Mouse (Mus musculus) monocyte, adult 5-6 weeks (primary cell): ENCODE results near the gene Dnase1l2. TPM values are rescaled to one million over a fixed set of nuclear protein-coding genes. Genes with fewer than 3 reads are reported as not detected.

Experiments used
- ATAC-seq: fragments of 153-309, 156-312 bp; replicated peaks from 2 replicates; pipeline ENCODE4 v1.8.0; 2017; ENCODE audit warnings: mild to moderate bottlenecking; ENCODE audit not compliant: low TSS enrichment, insufficient number of reproducible peaks, severe bottlenecking, poor library complexity, low FRiP score
- total RNA-seq: library from RNA; stranded (forward); fragments of 200-1000, 200-491, 200-594 nt; gene quantifications from 3 replicates; pipeline ENCODE4 v1.2.3, GENCODE M21; 2017

Dnase1l2 gene
- 1.6 to 2.2 TPM in 2 of 3 replicates, not detected in the other for total RNA-seq

- ATAC-seq, result no peak
Measured at GRCm38 (mm10) chr17:24442632-24443155, at the start of gene Dnase1l2. Gene Dnase1l2, minus strand, starts transcription at chr17:24443105.

GRCm38 (mm10) chr17:24490399-24490798 lies 47.5 kb upstream of the Dnase1l2 start:
- ATAC-seq, result no peak

DNA sequence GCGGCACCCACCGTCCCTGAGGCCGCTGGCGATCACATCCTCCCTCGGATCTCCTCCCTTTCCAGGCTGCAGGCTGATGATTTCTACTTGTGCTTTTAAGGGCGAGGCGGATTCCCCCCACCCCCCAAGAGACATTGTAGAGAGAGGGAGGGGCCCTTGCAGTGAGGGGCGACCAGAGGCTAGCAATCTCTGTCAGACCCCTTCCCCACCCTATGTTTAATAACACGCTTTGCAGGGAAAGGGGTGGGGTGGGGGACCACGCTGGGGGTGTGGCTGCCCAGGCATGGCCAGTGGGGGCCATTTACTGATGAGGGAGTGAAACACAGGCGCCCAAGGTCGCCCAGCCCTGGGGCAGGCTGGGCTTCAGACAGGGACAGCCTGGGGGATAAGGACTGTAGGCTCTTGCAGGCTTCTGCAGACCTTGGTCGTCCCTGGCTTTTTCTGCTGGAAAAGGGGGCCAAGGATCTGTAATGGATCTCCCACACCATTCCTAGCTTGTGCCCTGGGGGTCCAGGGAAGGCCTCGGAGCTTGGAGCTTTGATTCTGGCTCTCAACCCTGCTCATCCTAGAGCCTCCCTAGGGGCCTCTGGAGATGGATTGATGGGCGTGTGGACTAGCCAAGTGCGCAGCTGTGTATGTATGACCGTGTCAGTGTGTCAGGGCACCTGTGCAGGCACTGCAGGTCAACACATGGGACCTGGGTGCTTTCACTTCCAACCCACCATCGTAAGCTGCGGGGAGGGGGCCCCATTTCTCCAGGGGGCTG lies 46.5 kb upstream of the Dnase1l2 start:
- ATAC-seq, result no peak

GRCm38 (mm10) chr17:24488662-24489264 lies 45.9 kb upstream of the Dnase1l2 start:
- no peak for ATAC-seq

DNA sequence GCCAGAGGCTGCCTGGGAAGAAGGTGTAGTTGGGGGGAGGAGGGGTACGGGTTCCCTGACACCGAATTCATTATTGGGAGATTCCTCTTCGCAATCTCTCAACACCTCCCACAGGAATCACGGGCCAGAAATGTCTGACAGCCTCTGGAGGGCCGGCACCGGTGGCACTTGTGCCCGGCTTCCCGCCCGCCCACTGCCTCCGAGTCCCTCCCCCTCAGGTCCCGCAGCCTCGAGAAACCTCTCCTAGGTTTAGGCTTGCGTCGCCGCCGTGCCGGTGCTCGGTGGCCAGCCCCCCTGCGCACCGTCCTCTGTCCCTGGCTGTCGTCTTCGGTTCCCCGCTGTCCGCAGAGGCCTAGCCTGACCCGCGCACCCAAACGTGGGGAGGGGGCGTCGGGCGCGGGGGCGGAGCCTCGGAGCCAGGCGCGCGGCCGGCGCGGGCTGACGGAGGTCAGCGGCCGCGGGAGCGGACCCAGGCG lies 45.3 kb upstream of the Dnase1l2 start, which contains the start of gene Caskin1:
Gene Caskin1 (plus strand): TSS at position 416 of the 476 bp plus-strand sequence.
- ATAC-seq, result no peak

- no peak for ATAC-seq
Measured at GRCm38 (mm10) chr17:24485090-24485860, 42.4 kb upstream of the Dnase1l2 start.

GRCm38 (mm10) chr17:24483495-24483894 lies 40.6 kb upstream of the Dnase1l2 start:
- no peak for ATAC-seq

- ATAC-seq, result no peak
Measured at GRCm38 (mm10) chr17:24481027-24481815, 38.3 kb upstream of the Dnase1l2 start.

DNA sequence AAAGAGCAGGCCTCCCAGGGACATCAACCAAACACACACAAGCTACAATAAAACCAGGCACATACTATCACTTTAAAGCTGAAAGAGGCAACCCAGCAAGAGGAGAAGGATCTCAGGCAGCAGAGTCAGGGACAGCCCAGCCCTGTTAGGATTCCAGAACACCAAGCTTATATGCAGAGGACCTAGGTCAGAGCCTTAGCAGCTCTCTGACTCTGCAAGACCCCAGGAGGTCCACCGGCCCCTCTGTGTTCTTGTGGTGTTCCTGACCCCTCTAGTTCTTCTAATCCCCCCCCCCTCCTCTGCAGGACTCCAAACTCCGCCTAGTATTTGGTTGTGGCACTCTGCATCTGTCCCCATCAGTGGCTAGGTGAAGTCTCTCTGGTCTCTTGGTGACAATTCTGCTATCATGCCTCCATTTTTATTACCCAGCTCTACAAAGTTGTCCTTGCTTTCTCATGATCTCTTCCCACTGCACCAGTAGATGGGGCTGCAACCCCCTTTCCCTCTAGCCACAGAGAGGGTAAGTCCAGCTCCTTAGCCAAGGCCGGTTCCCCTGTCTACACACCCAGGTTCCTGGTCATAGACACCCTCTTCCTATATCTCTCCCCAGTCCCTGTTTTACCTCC lies 37.4 kb upstream of the Dnase1l2 start:
- no peak for ATAC-seq

DNA sequence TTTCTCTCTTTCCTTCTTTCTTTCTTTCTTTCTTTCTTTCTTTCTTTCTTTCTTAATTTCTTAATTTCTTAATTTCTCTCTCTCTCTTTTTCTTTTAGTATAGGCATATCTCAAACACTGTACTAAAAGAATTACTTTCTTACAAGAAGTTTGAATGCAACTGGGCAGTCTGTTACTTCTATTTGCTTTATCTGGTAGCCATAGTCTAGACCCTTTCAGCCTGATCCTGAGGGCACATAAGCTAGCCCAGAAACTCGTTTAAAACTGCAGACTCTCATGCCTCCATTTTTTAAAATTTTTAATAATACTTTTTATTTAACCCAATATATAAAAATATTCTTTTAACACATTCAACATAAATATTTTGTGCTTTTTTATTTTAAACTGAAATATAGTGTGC lies 36.5 kb upstream of the Dnase1l2 start:
- ATAC-seq, result no peak

DNA sequence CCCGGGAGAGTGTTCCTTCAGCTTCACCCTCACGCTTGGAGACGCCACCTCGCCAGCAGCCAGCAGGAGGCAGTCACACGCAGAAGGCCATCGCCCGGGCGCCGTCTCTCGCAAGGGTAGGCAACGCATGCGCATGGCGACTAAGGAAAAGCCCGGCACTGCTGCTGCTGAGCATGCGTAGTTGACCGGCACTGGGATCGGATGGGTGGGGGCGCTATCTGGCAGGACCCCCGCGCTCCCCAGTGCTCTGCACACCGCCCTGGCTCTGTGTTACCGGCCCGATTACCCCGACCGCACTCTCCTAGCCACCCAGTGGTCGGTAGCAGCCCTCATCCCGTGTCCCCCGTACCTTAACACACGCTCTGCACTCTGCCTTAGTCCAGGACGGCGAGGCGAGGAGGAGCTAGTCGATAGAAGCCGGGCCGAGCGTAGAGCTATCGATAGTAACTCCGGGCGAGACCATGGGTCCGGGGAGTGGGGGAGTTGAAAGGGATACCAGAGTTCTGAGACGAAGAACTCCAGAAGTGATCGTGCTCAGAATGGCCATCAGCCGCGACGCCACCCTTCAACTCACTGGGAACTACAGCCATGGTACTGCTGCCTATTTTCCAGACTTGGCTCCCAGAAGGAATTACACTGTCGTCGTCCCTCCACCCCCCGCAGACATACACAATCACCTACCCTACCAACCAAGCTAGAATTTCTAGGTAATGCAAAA lies 35.9 kb upstream of the Dnase1l2 start, which contains the start of gene Mlst8:
Gene Mlst8 (minus strand): TSS at position 416 of the 718 bp plus-strand sequence.
- ATAC-seq, result peak; percentile 93

GRCm38 (mm10) chr17:24477985-24478600 lies 35.2 kb upstream of the Dnase1l2 start:
- no peak for ATAC-seq

DNA sequence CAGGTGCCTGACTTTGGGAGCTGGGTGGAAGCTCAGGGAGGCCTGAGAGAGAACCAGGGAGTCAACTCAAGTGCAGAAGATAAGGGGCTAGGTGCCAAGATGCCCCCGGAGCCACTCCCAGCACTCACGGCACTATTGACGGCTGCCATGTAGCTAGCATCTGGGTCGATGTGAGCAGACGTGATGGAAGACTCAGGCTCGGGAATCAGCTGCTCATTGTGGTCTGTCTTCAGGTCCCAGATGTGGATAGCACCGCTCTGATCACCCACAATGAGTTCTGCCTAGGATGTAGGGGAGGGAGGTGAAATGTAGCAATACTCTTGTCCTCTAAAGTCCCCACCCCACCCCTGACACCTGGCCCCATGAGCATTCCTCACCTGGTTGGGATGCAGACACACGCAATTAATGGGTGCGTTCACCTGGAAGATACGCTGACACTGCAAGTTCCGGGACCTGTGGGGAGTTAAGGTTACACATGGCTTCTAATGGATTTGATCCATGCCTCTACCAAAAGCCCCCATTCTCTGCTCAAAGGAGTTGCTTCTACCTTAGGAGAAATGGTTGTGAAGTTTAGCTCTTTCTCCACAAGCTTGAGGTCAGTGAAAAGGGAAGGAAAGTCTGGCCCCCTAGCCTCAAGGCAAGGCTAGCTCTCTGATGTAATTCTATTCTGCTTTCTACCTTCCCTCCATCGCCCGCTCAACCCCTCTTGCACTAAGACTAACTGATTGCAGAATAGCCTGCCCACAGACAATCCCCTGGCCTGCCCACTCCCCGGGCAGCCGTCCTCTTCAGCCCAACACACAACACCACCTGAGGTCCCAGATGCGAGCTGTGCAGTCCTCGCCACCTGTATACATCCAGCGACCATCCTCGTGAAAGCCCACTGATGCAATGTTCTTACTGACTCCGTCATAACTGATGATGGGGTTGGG lies 34.4 kb upstream of the Dnase1l2 start:
- no peak for ATAC-seq

DNA sequence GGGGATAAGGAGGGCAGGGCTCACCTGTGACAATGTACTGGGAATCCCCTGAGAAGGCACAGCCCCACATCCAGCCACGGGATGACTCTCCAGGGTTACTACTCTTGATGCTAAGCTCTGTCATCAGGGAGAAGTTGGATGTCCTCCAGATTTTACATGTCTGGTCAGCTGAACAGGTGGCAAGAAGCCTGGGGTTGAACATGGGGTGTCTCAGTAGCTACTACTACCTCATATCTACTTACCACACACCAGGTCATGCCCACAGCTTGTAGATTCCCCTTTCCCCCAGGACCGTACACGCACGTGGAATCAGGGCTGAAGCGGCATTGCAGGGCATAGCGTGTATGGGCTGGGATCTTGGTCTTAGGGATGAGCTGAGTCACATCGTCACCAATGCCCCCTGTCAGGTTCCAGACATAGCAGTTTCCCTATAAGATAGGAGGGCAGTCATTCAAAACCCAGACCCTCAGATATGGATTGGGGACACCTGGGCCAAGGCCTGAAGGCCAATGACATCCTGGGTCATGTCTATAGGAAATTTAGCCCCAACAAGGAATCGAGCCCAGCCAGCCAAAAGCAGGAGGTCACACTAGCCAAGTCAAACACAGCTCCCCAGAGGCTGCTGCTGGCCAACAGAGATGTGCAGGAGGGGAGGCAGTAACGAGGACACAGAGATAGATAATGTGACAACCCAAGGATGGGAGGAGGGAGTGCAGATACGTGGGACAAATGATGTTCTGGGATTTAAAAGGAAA lies 33.3 kb upstream of the Dnase1l2 start:
- no peak for ATAC-seq

GRCm38 (mm10) chr17:24475586-24475985 lies 32.7 kb upstream of the Dnase1l2 start:
- ATAC-seq, result no peak
